Mouse (Mus musculus) left cerebral cortex, adult 18-20 months (tissue): Measurements from ENCODE around the gene Calhm1. TPM values are rescaled to one million over a fixed set of nuclear protein-coding genes. Genes with fewer than 3 reads are reported as not detected.

Experiments
- DNase-seq, 2 experiments: peaks; one replicate each; pipeline ENCODE4 v3.0.0; 2021 to 2022; ENCODE audit warnings: low spot score in 2 of 2, mixed read lengths in 1 of 2
- long read RNA-seq, 2 experiments: library from polyadenylated mRNA; stranded (forward); transcript quantifications; one replicate each; pipeline ENCODE4 v2.0.0; 2021
- total RNA-seq, 2 experiments: library from RNA; stranded (reverse); gene quantifications; 2 replicates each; pipeline ENCODE4 v1.2.3; 2021

Calhm1 gene
- not detected for total RNA-seq
- long read RNA-seq, experiment 1 = 0 reads
- long read RNA-seq, experiment 2 = 0 reads

- DNase-seq = no peak
Observed at GRCm38 (mm10) chr19:47144154-47144553, at the start of gene Calhm1. Calhm1 (minus strand) TSS chr19:47144254.

GRCm38 (mm10) chr19:47192158-47192557 lies 48.1 kb upstream of the Calhm1 start:
- DNase-seq = no peak

DNA sequence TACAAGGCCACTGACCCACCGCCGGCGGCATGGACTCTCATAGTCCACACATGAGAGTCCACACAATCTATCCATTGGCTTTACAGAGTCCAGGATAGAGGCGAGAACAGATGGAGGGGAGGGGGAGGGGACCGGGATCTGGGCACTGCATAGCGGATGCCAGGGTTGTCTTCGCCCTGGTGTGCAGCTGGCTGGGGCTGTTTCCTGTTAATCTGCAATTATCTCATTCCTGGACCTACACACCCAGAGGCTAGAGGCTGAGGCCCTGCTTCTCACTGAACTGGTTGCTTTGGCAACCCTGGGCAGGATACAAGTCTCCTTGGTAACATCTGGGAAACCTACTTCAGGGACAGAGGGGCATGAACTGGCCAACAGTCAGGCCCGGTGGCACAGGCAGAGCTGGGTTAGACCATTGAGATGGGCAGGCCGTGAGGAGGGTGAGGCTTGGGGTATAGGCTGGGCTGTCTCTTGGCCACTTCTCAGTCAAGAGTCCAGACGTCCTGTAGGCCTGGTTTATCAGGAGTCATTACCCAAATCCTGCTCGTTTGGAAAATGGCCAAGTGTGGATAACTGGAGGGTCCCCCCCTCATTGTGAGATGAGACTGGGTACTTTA lies 44.6 kb upstream of the Calhm1 start:
- DNase-seq = no peak

DNA sequence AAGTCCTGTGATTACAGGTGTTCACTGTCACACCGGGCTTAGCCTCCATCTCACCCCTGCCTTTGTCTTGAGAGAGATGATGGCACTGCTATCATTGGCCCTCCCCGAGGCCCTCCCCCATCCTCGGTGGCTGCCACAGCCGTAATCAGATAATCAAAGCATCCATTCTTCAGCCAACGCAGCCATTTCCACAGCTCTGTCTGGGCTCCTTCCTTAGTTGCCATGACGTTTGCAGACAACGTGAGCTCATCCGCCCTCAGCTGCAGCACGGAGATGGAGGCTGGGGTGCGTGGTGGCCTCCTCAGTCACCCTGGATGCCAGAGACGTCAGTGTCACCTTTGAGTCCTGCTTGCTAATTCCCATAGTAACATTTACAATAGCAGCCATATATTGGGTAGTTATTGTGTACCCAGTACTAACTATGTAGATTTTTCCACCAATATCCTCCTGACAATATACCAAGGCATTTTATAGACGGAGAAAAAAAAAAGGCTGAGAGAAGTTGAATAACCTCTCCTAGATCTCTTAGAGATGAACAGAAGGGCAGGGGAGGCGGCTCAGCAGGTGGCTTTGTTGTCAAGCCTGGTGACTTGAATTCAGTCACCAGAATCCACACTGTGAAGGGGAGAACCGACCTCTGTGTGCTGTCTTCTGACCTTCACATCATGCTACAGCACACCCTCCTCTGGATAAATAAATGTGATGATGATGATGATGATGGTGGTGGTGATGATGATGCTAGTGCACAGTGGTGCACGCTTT lies 42.6 kb upstream of the Calhm1 start:
- DNase-seq = peak in 1 of 2 experiments; percentile 40

GRCm38 (mm10) chr19:47184736-47185135 lies 40.7 kb upstream of the Calhm1 start:
- no peak for DNase-seq

- no peak for DNase-seq
Observed at GRCm38 (mm10) chr19:47184221-47184620, 40.2 kb upstream of the Calhm1 start.

DNA sequence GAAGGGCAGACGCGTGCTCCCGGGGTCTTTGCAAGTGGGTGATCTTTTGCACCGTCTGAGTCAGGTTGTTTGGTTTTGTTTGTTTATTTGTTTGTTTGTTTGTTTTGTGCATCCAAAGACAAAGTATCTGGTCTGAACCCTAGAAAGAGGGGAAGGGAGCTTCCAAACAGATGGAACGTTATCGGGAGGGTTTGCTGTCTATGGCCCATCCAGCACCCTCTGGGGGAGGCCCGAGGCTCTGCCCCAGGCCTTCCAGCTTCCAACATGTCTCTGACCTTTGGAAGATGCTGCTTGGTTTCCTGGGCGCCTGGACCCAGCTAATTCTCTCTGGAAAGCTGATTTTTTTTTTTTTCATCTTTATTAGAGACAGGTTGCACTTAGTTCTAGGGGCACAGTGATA lies 36.0 kb upstream of the Calhm1 start:
- no peak for DNase-seq

DNA sequence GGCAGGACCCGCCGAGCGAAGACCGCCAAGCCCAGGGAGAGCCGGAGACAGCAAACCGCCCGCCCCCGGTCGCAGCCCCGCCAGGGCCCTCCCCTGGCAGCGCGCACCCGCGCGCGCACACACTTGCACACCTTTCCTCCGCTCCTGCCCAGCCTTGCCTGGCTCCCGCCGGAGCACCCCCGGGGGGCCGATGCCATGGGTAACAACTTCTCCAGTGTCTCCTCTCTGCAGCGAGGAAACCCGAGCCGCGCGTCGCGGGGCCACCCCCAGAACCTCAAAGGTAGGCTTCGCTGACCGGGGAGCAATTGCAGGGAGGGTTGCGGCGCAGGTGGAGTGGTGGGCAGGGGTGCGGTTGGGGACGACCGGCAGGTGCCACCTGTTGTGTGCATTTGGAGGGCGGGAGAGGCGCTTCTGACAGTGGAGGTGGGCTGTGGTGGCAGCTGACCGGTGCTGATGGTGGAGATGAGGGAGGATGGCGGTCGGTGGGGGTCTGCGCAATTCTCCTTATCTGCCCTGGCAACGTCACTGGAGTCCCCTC lies 35.3 kb upstream of the Calhm1 start:
- DNase-seq = peak; percentile 41 to 55

DNA sequence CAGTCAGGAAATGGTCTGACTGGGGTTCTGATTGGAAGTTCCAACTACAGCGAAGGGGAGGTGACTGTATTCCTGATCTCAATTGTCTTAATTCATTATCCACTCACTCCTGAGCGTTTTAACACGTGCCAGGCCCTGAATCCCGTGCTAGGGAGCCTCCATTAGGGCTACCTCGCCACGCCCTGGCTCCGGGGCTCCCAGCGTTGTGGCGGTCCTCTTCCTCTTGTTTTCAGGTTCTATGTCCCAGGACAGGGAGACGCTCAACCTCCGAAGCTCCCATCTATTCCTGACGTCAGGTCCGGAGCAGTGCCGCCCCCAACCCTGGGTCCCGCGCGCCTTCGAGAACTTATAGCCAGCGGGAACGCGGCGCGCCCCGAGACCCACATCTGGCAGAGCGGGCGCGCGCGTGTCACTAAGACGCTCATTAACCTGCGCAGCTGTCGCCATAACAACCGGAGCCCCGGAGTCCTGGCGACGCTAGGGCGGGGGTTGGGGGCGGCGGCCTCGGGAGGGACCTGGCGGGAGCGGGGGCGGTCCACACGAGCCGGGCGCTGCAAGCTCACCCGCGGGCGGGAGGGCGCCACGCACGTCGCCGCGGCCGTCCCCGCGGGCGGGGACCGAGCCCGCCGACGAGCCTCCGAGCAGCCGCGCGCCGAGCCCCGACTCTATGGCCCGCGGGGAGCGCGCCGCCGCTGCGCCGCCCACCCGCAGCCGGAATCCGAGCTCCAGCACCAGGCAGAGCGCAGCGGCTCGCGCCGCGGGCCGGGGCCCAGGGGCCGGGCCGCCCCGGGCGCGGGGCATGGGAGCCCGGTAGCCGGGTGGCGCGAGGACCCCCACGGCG lies 34.6 kb upstream of the Calhm1 start, which contains the start of gene Neurl1a:
Neurl1a (plus strand) TSS at position 390 of the 841 bp plus-strand sequence.
- peak; percentile 51 to 76 for DNase-seq

DNA sequence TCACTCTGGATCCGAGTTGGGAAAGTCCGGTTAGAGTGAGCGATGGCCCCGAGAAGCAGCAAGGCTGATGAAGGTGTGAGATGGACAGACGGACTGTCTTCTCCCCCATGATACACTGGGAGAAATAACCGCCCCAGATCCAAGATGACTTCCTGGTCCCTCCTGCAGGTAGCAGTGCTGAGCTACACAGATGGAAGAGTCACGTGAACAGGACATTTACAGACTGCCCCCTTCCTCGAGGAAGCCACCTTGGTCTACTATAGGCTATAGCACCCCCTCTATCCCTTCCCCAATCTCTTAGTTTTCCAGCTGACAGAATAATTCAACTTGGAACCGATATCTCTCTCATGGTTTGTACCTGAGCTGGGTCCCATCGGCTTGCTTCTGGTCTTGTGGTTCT lies 33.9 kb upstream of the Calhm1 start:
- no peak for DNase-seq

DNA sequence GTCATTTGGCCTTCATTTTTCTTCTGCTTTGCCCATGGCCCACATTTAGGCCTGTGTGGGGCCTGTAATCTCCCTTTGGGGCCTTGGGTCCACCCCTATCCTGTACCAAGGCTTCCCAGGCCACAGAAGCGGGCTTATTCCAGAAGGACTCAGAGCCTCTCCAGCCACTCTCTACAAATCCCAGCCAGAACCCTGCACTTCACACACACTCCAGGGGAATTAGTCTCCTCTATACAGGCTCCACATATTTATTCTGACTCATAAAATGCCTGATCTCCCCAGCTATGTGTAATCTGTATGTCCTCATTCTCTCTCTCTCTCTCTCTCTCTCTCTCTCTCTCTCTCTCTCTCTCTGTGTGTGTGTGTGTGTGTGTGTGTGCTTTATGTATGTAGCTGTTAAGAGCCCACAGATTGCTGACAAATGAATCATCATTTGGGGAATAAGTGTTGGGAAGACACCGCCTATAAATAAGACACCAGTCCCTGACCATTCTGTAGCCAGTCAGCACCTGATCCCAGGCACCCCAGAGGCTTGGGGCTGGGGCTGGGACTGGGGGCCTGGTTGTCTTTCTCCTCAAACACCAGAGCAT lies 33.0 kb upstream of the Calhm1 start:
- DNase-seq = no peak

DNA sequence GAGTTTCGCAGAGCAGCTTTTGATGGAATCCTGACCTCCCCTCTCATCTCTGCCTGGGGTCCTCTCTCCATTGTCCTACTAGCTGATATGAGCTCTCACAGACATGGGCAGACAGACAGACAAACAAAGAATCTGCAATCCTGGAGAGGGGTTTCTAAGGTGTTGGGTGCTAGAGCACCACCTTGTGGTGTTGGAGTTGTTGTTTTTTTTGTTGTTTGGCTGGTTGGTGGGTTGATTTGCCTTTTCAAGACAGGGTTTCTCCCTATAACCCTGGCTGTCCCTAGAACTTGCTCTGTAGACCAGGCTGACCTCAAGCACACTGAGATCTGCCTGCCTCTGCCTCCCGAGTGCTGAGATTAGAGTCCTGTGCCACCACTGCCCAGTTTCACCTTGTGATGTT lies 31.4 kb upstream of the Calhm1 start:
- DNase-seq = no peak

DNA sequence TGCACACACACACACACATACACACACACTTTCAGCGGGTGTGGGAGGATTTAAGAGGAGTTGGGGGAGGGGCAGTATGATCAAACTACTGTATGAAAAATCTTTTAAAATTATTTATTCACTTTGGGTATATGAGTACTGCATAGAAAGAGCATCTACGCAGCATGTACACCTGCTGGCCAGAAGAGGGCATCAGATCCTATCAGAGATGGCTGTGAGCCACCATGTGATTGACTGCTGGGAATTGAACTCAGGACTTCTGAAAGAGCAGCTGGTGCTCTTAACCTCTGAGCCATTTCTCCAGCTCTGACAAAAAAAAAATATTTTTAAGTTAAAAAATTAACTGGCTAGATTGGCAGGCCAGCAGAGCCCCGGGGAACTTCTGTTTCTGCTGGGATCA lies 30.5 kb upstream of the Calhm1 start:
- DNase-seq = no peak

- DNase-seq = peak; percentile 90 to 97
Observed at GRCm38 (mm10) chr19:47168793-47169412, 24.8 kb upstream of the Calhm1 start.

- no peak for DNase-seq
Observed at GRCm38 (mm10) chr19:47168223-47168622, 24.2 kb upstream of the Calhm1 start.

DNA sequence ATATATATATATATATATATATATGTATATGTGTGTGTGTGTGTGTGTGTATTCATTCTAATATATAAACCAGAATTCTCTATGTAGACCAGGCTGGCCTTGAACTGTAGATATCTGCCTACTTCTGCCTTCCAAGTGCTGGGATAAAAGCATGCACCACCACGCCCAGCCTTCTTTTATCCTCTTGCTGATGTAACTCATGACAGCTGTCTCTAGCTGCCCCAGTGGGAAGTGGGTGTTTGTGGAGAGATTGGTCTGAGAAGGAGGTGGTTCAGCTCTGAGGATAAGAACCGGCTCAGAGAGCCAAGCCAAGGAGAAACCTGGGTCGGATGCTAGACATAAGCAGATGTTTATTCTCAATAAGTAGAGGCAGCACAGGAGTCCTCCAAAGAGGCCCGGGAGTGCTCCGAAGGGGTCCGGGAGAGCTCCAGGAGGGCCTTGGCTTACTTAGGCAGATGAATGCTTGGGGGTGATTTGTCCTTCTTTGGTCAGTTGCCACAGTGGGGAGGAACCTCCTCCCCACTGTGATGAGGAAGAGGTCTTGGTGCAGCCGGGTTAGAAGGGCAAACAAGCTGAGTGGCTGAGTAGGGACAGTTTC lies 23.7 kb upstream of the Calhm1 start:
- DNase-seq = no peak

- no peak for DNase-seq
Observed at GRCm38 (mm10) chr19:47166758-47167157, 22.7 kb upstream of the Calhm1 start.

DNA sequence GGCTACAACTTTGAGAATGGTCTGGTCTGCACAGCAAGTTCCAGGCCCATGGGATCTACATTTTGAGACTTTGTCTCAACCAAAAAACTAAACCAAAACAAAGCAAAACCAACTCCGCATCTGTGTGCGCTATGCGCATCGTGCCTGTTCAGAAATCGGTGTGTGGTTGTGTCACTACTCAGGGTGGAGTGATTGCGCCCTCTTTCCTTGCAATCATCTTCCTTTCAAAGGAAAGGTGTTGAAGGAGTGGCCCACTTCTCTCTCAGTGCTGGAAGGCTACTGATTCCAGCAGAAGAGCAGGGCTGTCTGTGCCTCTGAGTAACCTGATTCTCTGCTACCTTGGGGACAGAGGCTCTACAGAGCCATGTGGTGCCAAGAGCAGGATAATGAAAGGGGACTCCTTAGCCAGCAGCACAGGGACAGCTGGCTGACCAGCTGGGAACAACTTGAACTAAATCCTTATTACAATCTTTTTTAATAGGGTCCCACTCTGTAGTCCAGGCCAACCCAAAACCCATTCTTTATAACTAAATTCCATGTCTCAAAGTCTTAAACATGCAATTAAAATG lies 19.2 kb upstream of the Calhm1 start:
- DNase-seq = no peak

DNA sequence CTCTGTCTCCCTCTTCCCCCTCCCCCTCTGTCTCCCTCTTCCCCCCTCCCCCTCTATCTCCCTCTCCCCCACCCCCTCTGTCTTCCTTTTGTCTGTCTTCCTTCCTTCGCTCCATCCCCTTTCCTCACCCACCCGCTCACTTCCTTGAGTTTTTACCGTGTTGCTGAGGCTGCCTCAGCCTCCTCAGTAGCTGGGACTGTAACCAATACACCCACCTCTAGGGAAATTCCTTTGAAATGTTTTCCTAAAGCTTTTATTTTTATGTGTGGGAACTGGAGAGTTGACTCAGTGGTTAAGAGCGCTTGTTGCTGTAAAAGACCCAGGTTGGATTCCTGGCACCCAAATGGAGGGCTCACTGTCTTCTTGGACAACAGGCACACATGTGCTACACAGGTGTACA lies 17.6 kb upstream of the Calhm1 start:
- no peak for DNase-seq

DNA sequence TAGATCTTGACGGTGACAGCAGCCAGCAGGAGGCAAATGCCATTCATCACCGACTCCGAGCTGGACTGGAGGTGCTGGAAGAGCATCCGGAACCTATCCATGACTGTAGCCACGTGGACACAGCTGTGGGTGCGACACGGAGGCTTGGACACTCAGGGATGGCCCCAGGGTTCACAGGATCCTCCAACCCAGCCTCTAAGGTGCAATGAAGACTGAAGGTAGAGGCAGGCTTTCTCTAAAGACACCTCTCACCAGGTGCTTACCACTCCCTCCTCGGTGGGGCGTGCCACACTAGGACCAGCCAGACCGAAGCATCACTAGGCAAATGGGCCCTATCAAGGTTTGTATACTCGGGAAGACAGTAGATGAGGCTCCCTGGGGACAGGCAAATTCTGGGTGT lies 13.6 kb upstream of the Calhm1 start, which contains the start of gene Calhm3:
Calhm3 (minus strand) TSS at position 101 of the 400 bp plus-strand sequence.
- DNase-seq = no peak
